Mouse (Mus musculus) G1E (cell line): ENCODE measurements around the gene Klhl21. TPM values are rescaled to one million over a fixed set of nuclear protein-coding genes. Genes with fewer than 3 reads are reported as not detected.

ENCODE experiments used
- ATAC-seq: 2 replicates; pipeline ENCODE4 v1.8.0; 2016; ENCODE audit warnings: mild to moderate bottlenecking; ENCODE audit not compliant: insufficient number of reproducible peaks, poor library complexity, low FRiP score, severe bottlenecking; ENCODE audit errors: extremely low read depth
- DNase-seq: peaks from one replicate; pipeline ENCODE4 v3.0.0; 2012; ENCODE audit warnings: low spot score
- H3K27me3 ChIP-seq: 2 replicates; pipeline ENCODE4 v1.6.1; 2012; ENCODE audit warnings: mild to moderate bottlenecking, low read length, inconsistent platforms; ENCODE audit not compliant: insufficient read depth
- H3K36me3 ChIP-seq: replicated peaks from 2 replicates; pipeline ENCODE3; 2012; ENCODE audit warnings: mild to moderate bottlenecking, inconsistent platforms
- H3K4me1 ChIP-seq: 2 replicates; pipeline ENCODE4 v1.6.1; 2012; ENCODE audit warnings: low read depth, low read length, inconsistent platforms, mixed read lengths; ENCODE audit not compliant: insufficient read depth
- H3K4me3 ChIP-seq: 2 replicates; pipeline ENCODE4 v1.5.1; 2012; ENCODE audit warnings: low read depth, mild to moderate bottlenecking, inconsistent platforms, low read length, moderate library complexity, mixed read lengths
- H3K9me3 ChIP-seq: replicated peaks from 2 replicates; pipeline ENCODE4 v1.6.1; 2012; ENCODE audit warnings: inconsistent platforms
- CTCF ChIP-seq: IDR thresholded peaks from 2 replicates; pipeline ENCODE4 v1.5.1; 2012; ENCODE audit warnings: low read depth, low read length, inconsistent platforms, mixed read lengths
- GATA1 ChIP-seq: IDR thresholded peaks from 2 replicates; pipeline ENCODE4 v1.6.1; 2012; ENCODE audit warnings: borderline replicate concordance, low read length, inconsistent platforms, mixed read lengths
- GATA2 ChIP-seq: IDR thresholded peaks from 2 replicates; pipeline ENCODE4 v1.6.1; 2012; ENCODE audit warnings: low read depth, low read length, inconsistent platforms, borderline replicate concordance
- POLR2AphosphoS5 ChIP-seq: IDR thresholded peaks from 2 replicates; pipeline ENCODE4 v1.6.1; 2012; ENCODE audit warnings: low read depth, low read length, inconsistent platforms; ENCODE audit not compliant: insufficient replicate concordance
- TAL1 ChIP-seq: conservative IDR thresholded peaks from 2 replicates; pipeline ENCODE4 v1.6.1; 2012; ENCODE audit warnings: low read depth, low read length, inconsistent platforms, mixed read lengths
- polyA plus RNA-seq: library from polyadenylated mRNA; stranded (reverse); fragments of >175 nt; gene quantifications from 2 replicates; pipeline ENCODE4 v1.2.3, GENCODE M21; 2012
- total RNA-seq, 2 experiments: library from RNA; stranded (forward) in 1 of 2; stranded (reverse) in 1 of 2; fragments of 200-1000 nt in 1 of 2; fragments of >200 nt in 1 of 2; fragmentation: Nextera tagmentation in 1 of 2; gene quantifications; 2 replicates each; pipeline ENCODE4 v1.2.3; 2014 to 2017

Gene Klhl21
- total and polyA plus RNA-seq, 3 experiments: 3.8 to 12.2 (median 4.1) TPM

DNA sequence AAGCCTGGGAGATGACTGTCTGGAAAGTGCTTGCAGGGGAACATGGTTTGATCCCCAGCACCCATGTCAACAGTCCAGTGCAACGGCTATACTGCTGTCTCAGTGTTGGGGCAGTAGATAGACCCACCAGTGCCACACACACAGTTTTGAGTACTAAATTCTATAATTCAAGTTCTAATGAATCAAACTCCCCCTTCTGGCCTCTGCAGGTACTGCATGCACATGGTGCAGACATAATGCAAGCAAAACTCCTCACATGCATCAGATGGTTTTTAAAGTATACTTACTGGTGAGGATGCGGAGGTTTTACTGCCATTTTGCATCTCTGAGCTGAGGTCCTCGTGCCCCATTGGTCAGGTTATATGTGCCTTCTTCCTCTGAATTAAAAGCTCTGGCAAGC is 33.2 kb upstream of the Klhl21 start:
- TF ChIP-seq TAL1 (no peak), CTCF (peak; percentile 65)
- Histone ChIP-seq H3K36me3 (peaks cover 98% of the 10 kb centered on the region), H3K4me3 (no peak overlapping the region), H3K27me3 (no peaks in the 10 kb centered on the region), H3K4me1 (peaks cover 25% of the 10 kb centered on the region), H3K9me3 (no peaks in the 10 kb centered on the region; the same call in 1 of the 2 replicates)
- DNase-seq (no peak), ATAC-seq (no peak)

DNA sequence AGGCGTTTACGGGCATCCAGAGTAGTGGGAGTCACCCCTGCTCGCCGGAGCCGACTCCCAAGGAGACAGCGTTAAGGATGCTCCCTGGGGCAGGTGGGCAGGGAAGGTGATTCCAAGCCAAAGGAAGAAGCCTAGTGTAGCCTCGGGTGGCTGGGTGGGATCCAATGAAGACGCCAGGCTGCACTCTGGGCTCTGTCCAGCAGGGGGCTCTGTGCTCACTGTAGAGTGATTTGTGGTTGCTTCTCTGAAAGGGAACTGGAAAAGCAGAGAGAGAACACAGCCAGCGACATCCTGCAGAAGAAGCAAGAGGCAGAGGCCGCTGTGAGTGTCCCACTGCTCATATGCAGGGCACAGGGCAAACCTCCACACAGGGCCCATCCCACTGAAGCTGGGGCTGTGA is 30.9 kb upstream of the Klhl21 start:
- Histone ChIP-seq H3K4me3 (no peak overlapping the region), H3K4me1 (peaks cover 19% of the 10 kb centered on the region), H3K9me3 (no peaks in the 10 kb centered on the region; the same call in 1 of the 2 replicates), H3K27me3 (no peaks in the 10 kb centered on the region), H3K36me3 (peaks cover 98% of the 10 kb centered on the region)
- ATAC-seq (peak; percentile 62; the same call in 1 of the 2 replicates), DNase-seq (peak; percentile 50)
- TF ChIP-seq GATA2: no peak
- peak; percentile 95 for TF ChIP-seq CTCF

DNA sequence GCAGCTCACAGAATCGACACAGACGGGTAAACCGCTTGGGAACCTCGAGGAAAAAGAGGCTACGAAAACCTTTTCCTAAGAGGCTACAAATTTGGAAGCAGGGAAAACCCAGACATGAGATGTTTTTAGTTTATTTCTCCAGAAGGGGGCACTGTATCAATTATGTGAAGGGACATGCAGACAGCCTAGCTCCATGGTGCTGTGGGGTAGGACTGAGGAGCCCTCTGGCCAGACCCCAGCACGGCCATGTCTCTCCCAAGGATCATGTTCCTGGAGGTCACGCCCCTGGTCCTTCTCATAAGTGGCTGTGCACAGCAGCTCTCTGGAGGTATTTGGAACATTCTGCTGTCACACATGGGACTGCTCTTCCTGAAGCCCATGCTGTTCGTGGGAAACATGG is 27.9 kb upstream of the Klhl21 start:
- ATAC-seq (no peak), DNase-seq (no peak)
- Histone ChIP-seq H3K9me3 (no peaks in the 10 kb centered on the region), H3K36me3 (peaks cover 85% of the 10 kb centered on the region), H3K4me1 (peaks cover 17% of the 10 kb centered on the region), H3K27me3 (peaks cover 4% of the 10 kb centered on the region), H3K4me3 (no peak overlapping the region)
- no peak for TF ChIP-seq GATA2
- no peak for TF ChIP-seq POLR2AphosphoS5
- no peak for TF ChIP-seq GATA1
- TF ChIP-seq CTCF: no peak
- no peak for TF ChIP-seq TAL1

- Histone ChIP-seq H3K9me3 (no peaks in the 10 kb centered on the region), H3K27me3 (peaks cover 11% of the 10 kb centered on the region), H3K4me1 (peaks cover 24% of the 10 kb centered on the region), H3K36me3 (peaks cover 80% of the 10 kb centered on the region), H3K4me3 (no peak overlapping the region)
- peak; percentile 99 for TF ChIP-seq CTCF
- no peak for TF ChIP-seq TAL1
- DNase-seq (peak; percentile 73), ATAC-seq (peak; percentile 69)
Measured at GRCm38 (mm10) chr4:151981363-151981762, 27.2 kb upstream of the Klhl21 start.

DNA sequence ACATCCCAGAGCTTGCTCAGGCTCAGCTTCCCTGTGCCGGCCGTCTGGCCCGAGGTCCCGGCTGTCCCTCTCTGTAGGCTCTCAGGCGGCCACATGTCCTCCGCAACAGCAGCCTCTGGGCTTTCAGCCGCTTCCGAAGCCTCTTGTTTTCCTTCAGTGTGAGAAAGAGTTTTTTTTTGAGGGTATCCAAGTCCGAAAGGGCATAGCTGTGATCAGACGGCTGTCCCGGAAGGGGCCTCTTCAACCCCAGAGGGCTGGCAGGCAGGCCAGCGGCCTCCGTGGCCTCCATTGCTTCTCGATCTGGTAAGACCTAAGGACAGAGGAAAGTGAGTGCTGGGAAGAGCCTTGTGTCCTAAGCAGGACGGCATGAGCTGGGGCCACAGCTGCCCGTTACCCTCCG is 25.6 kb upstream of the Klhl21 start:
- Histone ChIP-seq H3K27me3 (peaks cover 22% of the 10 kb centered on the region), H3K36me3 (peaks cover 63% of the 10 kb centered on the region)

GRCm38 (mm10) chr4:151983560-151983959 is 25.0 kb upstream of the Klhl21 start:
- H3K4me1 ChIP-seq: peaks cover 30% of the 10 kb centered on the region
- H3K36me3 ChIP-seq: peaks cover 58% of the 10 kb centered on the region
- peaks cover 28% of the 10 kb centered on the region for H3K27me3 ChIP-seq
- H3K9me3 ChIP-seq: no peaks in the 10 kb centered on the region
- DNase-seq: no peak
- ATAC-seq: no peak
- H3K4me3 ChIP-seq: no peak overlapping the region
- no peak for TF ChIP-seq POLR2AphosphoS5
- TF ChIP-seq CTCF: no peak
- no peak for TF ChIP-seq GATA1
- no peak for TF ChIP-seq GATA2

More for the DNA sequence above, 25.6 kb upstream of the Klhl21 start:
- Histone ChIP-seq H3K4me1 (peaks cover 28% of the 10 kb centered on the region), H3K9me3 (no peaks in the 10 kb centered on the region), H3K4me3 (no peak overlapping the region)
- ATAC-seq: no peak
- TF ChIP-seq POLR2AphosphoS5 (no peak), GATA2 (no peak), GATA1 (no peak), CTCF (no peak), TAL1 (no peak)
- no peak for DNase-seq

GRCm38 (mm10) chr4:151985886-151986285 is 22.7 kb upstream of the Klhl21 start:
- H3K36me3 ChIP-seq: peaks cover 42% of the 10 kb centered on the region
- H3K4me1 ChIP-seq: peaks cover 37% of the 10 kb centered on the region
- DNase-seq: no peak
- H3K4me3 ChIP-seq: no peak overlapping the region
- TF ChIP-seq CTCF (no peak), POLR2AphosphoS5 (no peak), GATA2 (no peak), GATA1 (no peak), TAL1 (no peak)
- H3K27me3 ChIP-seq: peaks cover 47% of the 10 kb centered on the region
- no peak for ATAC-seq
- H3K9me3 ChIP-seq: no peaks in the 10 kb centered on the region
